In genomic region chr8:46881755-46882419, GRCm38 (mm10) we compare ENCODE assay signal across 13 mouse cellular contexts.
"Had no signal": no experiment of that assay in that cellular context is flagged by ENCODE, and none has a peak within 500 bp of the region (broad histone marks: within the 10 kb centered on the region; RNA-seq: fewer than 3 reads in every experiment).

No protein-coding gene starts in this region.

- ATAC-seq: midbrain, embryonic 13.5 days had no signal

- H3K4me1 ChIP-seq: limb, embryonic 15.5 days; midbrain, embryonic 13.5 days; neural tube, embryonic 15.5 days; stomach, embryonic 15.5 days had no signal

- H3K27me3 ChIP-seq: limb, embryonic 15.5 days; midbrain, embryonic 13.5 days; neural tube, embryonic 15.5 days; stomach, embryonic 15.5 days had no signal

- DNase-seq: kidney, adult 11 months; kidney, adult 9 months; layer of hippocampus, postnatal 36 days; lung, adult 18-20 months; right cerebral cortex, adult 18-20 months; right cerebral cortex, postnatal 25 days had no signal

- H3K9me3 ChIP-seq: limb, embryonic 15.5 days; midbrain, embryonic 13.5 days; neural tube, embryonic 15.5 days; stomach, embryonic 15.5 days had no signal

- H3K36me3 ChIP-seq: limb, embryonic 15.5 days; midbrain, embryonic 13.5 days; neural tube, embryonic 15.5 days; stomach, embryonic 15.5 days had no signal

- H3K9ac ChIP-seq: limb, embryonic 15.5 days; liver, embryonic 14.5 days; midbrain, embryonic 13.5 days; neural tube, embryonic 15.5 days; stomach, embryonic 15.5 days had no signal

- H3K4me2 ChIP-seq: limb, embryonic 15.5 days; midbrain, embryonic 13.5 days; neural tube, embryonic 15.5 days; stomach, embryonic 15.5 days had no signal

- H3K4me3 ChIP-seq: limb, embryonic 15.5 days; midbrain, embryonic 13.5 days; myocyte; neural tube, embryonic 15.5 days; stomach, embryonic 15.5 days had no signal

- H3K27ac ChIP-seq: kidney, postnatal 0 days; limb, embryonic 15.5 days; liver, embryonic 14.5 days; midbrain, embryonic 13.5 days; neural tube, embryonic 15.5 days had no signal
